Mouse (Mus musculus): Measurements from ENCODE around the gene Rab11fip4.

DNA sequence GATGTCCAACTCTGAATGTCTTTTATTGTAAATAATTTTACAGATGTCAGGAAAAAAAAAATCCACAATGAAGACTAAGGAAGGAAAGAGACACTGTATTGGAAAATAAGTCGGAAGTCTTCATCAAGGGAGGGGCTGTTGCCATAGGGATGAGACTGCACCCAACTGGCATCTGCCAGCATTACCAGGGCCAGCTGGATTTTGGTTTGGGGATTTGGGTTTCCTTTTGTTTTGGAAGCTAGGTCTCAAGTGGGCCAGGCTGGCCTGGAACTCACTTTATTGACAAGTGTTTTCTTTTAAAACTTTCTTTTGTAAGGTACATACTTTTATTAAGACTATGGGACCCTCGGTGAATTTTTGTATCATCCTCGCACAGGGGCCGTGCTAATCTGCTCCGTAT, 47.7 kb downstream of the Rab11fip4 start:
- no peak for TF ChIP-seq FLI1 (IDR thresholded peaks at IDR 0.05; ENCODE audit: low read length)
- no peak for TF ChIP-seq GATA1 (IDR thresholded peaks at IDR 0.05; ENCODE audit: borderline replicate concordance, low read length)

Measured in megakaryocyte, embryonic 14.5 days (primary cell).